Mouse (Mus musculus) heart, adult 2 months (tissue): ENCODE measurements around the gene Atg5.

Experiments used
- CTCF ChIP-seq: fragments of 200-600 bp; IDR thresholded peaks from 2 replicates; pipeline ENCODE4 v1.8.1; 2022; ENCODE audit warnings: antibody characterized with exemption, mild to moderate bottlenecking, moderate library complexity
- EP300 ChIP-seq: fragments of 200-500 bp; IDR thresholded peaks from 2 replicates; pipeline ENCODE4 v1.6.1; 2011; ENCODE audit warnings: low read depth, low read length, control low read depth; ENCODE audit not compliant: insufficient read depth
- POLR2A ChIP-seq: fragments of 200-500 bp; IDR thresholded peaks from 2 replicates; pipeline ENCODE4 v1.6.1; 2011; ENCODE audit warnings: mild to moderate bottlenecking, low read depth, low read length, control low read depth; ENCODE audit not compliant: insufficient read depth

- no peak for TF ChIP-seq EP300
- TF ChIP-seq POLR2A = no peak
- no peak for TF ChIP-seq CTCF
Measured at GRCm38 (mm10) chr10:44409958-44410357, 141.8 kb downstream of the Atg5 start.
